Mouse (Mus musculus) bone marrow macrophage, adult 2 months (primary cell): ENCODE data around the gene Olfr1350. TPM values are rescaled to one million over a fixed set of nuclear protein-coding genes. Genes with fewer than 3 reads are reported as not detected.
A peak's percentile ranks its signal among the peaks of the same experiment; 100 is the strongest.
"Not testable (repeated sequence)": the region's sequence is repeated elsewhere in the genome, so short reads cannot be mapped to it uniquely, and the experiment has no call there.

Source experiments
- H3K27ac ChIP-seq: 2 replicates; pipeline ENCODE4 v1.5.1; 2012; ENCODE audit warnings: low read depth, low read length; ENCODE audit not compliant: insufficient read depth
- H3K4me1 ChIP-seq: 2 replicates; pipeline ENCODE4 v1.6.1; 2012; ENCODE audit warnings: low read length; ENCODE audit not compliant: control insufficient read depth, insufficient read depth
- H3K4me3 ChIP-seq: 2 replicates; pipeline ENCODE4 v1.5.1; 2012; ENCODE audit warnings: mild to moderate bottlenecking, low read length, moderate library complexity; ENCODE audit not compliant: insufficient read depth
- CTCF ChIP-seq: IDR thresholded peaks from 2 replicates; pipeline ENCODE4 v1.5.1; 2012; ENCODE audit warnings: low read depth, mild to moderate bottlenecking, low read length, moderate library complexity
- POLR2A ChIP-seq: IDR thresholded peaks from 2 replicates; pipeline ENCODE4 v1.6.1; 2012; ENCODE audit warnings: mild to moderate bottlenecking, low read depth, low read length, borderline replicate concordance
- polyA plus RNA-seq: library from polyadenylated mRNA; stranded (reverse); fragments of >200 nt; gene quantifications from 2 replicates; pipeline ENCODE4 v1.2.4, GENCODE M21; 2012; ENCODE audit not compliant: missing spikeins, insufficient read depth, insufficient read length

Olfr1350 gene
- not detected in 2 replicates for polyA plus RNA-seq

- no peaks in the 10 kb centered on the region for H3K4me1 ChIP-seq
- H3K4me3 ChIP-seq, result no peak within 1 kb of the TSS
- no peak within 1 kb of the TSS for H3K27ac ChIP-seq
- no peak for TF ChIP-seq POLR2A
Measured at GRCm38 (mm10) chr7:6564541-6564940, at the start of gene Olfr1350. Gene Olfr1350 (plus strand): TSS chr7:6564841.

- no peak for TF ChIP-seq POLR2A
- no peak for TF ChIP-seq CTCF
- H3K4me1 ChIP-seq, result no peaks in the 10 kb centered on the region
- H3K27ac ChIP-seq, result no peak overlapping the region
- H3K4me3 ChIP-seq, result no peak overlapping the region
Measured at GRCm38 (mm10) chr7:6521666-6522065, 43.0 kb upstream of the Olfr1350 start.

- Histone ChIP-seq H3K4me3 (no peak within 1 kb of the TSS), H3K27ac (no peak within 1 kb of the TSS), H3K4me1 (no peaks in the 10 kb centered on the region)
- TF ChIP-seq POLR2A (no peak), CTCF (no peak)
Measured at GRCm38 (mm10) chr7:6522850-6523249, 41.8 kb upstream of the Olfr1350 start, which contains the start of gene Olfr1349. Gene Olfr1349 (minus strand): TSS chr7:6522950.

GRCm38 (mm10) chr7:6525001-6525400 is 39.6 kb upstream of the Olfr1350 start:
- Histone ChIP-seq H3K4me3 (no peak overlapping the region), H3K27ac (no peak overlapping the region), H3K4me1 (no peaks in the 10 kb centered on the region)
- no peak for TF ChIP-seq CTCF
- TF ChIP-seq POLR2A, result no peak

- no peaks in the 10 kb centered on the region for H3K4me1 ChIP-seq
- H3K27ac ChIP-seq, result no peak overlapping the region
- no peak for TF ChIP-seq POLR2A
- TF ChIP-seq CTCF, result peak; percentile 35; the same call in 1 of the 2 replicates
- no peak overlapping the region for H3K4me3 ChIP-seq
Measured at GRCm38 (mm10) chr7:6526141-6526540, 38.5 kb upstream of the Olfr1350 start.

GRCm38 (mm10) chr7:6586096-6586759 is 21.6 kb downstream of the Olfr1350 start:
- TF ChIP-seq CTCF (no peak), POLR2A (no peak)
- H3K27ac ChIP-seq, result no peak overlapping the region
- no peak overlapping the region for H3K4me3 ChIP-seq
- H3K4me1 ChIP-seq, result no peaks in the 10 kb centered on the region

GRCm38 (mm10) chr7:6588766-6589165 is 24.1 kb downstream of the Olfr1350 start:
- not testable (repeated sequence) for H3K4me1 ChIP-seq, H3K4me3 ChIP-seq, H3K27ac ChIP-seq

- Histone ChIP-seq H3K4me3 (no peak overlapping the region), H3K4me1 (no peaks in the 10 kb centered on the region), H3K27ac (no peak overlapping the region)
- TF ChIP-seq POLR2A (no peak), CTCF (no peak)
Measured at GRCm38 (mm10) chr7:6603331-6603730, 38.7 kb downstream of the Olfr1350 start.

Other genes with a start within 250 kb of the Olfr1350 start
- gene Zfp583, start 233.6 kb upstream of the Olfr1350 start, polyA plus RNA-seq, result 3.2 and 3.9 TPM in 2 replicates
- gene Gm3854, start 221.1 kb upstream of the Olfr1350 start, polyA plus RNA-seq, result 0.31 TPM in 1 of 2 replicates, not detected in the other
- gene Zfp78, start 201.6 kb upstream of the Olfr1350 start, polyA plus RNA-seq, result 2.5 and 2.7 TPM in 2 replicates
- 8.7 and 9.5 TPM in 2 replicates for gene Zfp28, start 181.5 kb upstream of the Olfr1350 start, polyA plus RNA-seq
- 0.25 TPM in 1 of 2 replicates, not detected in the other for gene Smim17, start 166.1 kb upstream of the Olfr1350 start, polyA plus RNA-seq
- gene Gm20715, start 154.6 kb upstream of the Olfr1350 start, polyA plus RNA-seq, result 0.17 TPM in 1 of 2 replicates, not detected in the other
- not detected in 2 replicates for gene Olfr1344, start 126.2 kb upstream of the Olfr1350 start, polyA plus RNA-seq
- 0.11 TPM in 1 of 2 replicates, not detected in the other for gene Olfr1336, start 108.7 kb upstream of the Olfr1350 start, polyA plus RNA-seq
- not detected in 2 replicates for gene Olfr1346, start 97.7 kb upstream of the Olfr1350 start, polyA plus RNA-seq
- gene Olfr5, start 77.9 kb upstream of the Olfr1350 start, polyA plus RNA-seq, result not detected in 2 replicates
- not detected in 2 replicates for gene Olfr1347, start 65.1 kb upstream of the Olfr1350 start, polyA plus RNA-seq
- not detected in 2 replicates for gene Olfr1348, start 56.1 kb upstream of the Olfr1350 start, polyA plus RNA-seq
- gene Olfr1349, start 41.9 kb upstream of the Olfr1350 start, polyA plus RNA-seq, result not detected in 2 replicates
- gene Zim1, start 131.6 kb downstream of the Olfr1350 start, polyA plus RNA-seq, result 0.11 TPM in 1 of 2 replicates, not detected in the other
- gene Peg3, start 165.6 kb downstream of the Olfr1350 start, polyA plus RNA-seq, result 0.15 TPM in 1 of 2 replicates, not detected in the other
- gene Usp29, start 165.7 kb downstream of the Olfr1350 start, polyA plus RNA-seq, result 0.32 TPM in 1 of 2 replicates, not detected in the other